Mouse (Mus musculus): ENCODE measurements around the gene Lsamp.

Lsamp gene

DNA sequence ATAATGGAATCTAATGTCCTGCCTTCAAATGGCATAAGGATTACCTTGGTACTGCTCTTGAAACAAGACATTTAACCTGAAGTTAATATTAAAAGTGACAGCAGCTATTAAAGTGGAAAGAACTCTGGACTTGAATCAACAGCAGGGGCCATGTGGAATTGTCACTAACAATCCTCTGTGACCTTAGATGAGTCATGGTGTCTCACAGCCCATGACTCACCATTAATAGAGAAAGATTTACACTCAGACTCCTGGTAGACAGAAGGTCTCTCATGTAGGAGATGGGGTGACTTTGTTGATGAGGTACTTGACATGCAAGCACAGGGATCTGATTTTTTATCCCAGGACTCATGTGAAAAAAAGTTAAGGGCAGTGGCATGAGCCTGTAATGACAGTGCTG lies 701.4 kb downstream of the Lsamp start:
- no peak for DNase-seq (ENCODE audit: low spot score)

DNA sequence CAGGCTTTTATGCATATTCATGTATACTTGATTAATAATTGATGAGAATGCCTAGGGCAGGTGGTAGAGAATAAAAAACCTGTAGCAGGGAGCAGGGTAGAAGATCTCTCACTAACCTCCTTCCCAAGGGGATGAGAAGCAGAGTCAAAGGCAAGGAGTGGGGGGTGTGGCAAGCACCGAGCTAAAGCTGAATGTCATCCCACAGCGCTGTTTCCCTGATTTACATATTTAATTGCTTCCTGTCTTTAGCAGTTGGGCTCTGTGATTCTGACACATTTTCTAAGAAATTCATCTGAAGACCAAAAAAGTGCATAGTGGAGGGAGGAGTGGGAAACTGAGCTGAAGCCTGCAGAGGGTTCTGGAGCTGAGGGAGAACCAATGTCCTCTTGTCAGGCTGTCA lies 708.1 kb downstream of the Lsamp start:
- DNase-seq (ENCODE audit: low spot score), result no peak

DNA sequence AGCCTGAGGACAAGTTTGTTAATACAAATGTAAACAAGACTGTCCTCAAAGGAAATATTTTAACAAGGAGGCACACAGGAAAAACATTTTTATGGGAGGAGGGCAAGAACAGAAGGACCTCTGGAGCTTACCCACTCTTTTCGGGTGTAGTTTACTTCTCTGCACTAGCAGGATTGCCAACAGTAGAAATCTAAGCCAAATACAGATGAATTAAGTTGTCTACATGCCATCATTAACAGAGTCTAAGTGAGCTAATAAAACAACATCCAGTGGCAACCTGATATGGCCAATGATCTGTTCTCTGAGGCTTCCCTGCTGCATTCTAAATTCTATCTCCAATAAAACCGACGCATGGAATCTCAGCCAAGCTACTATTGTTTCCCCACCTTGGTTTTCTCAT lies 713.1 kb downstream of the Lsamp start:
- no peak for DNase-seq (ENCODE audit: low spot score)

DNA sequence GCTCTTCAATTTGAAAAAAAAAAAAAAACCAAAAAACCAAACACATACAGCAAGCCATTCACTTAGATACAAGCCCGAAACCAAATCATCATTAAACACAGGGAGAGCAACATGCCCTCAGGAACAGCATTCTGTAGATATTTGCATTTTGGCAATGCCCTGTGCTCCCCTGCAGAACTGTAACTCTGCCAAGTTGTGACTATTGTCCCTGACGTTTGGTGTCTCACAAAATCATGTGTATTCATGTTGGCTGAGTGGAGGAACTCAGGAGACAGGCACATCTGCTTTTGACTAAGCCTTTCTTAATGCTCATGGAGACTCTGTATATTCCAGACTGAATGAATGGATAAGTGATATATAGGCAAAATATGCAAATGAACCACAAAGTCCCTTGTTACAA lies 724.4 kb downstream of the Lsamp start:
- DNase-seq (ENCODE audit: low spot score), result no peak

DNA sequence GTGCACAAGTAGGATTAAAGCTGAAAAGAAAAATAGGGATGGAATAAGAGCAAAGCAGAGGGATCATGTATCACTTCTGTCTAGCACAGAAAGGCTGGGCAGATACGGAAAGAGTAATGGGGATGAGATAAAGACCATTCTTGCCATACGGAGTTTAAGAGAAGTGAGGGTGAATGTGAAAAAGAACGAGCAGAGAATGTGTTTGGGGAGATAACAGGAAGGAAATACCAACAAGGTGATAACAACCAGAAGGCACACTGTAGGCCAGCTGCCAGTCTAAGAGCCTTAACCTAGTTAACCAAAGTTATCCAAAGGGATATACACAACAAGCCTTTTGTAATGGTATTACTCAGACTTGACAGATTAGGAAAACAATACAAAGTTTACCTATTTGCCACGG lies 725.4 kb downstream of the Lsamp start:
- no peak for DNase-seq (ENCODE audit: low spot score)

DNA sequence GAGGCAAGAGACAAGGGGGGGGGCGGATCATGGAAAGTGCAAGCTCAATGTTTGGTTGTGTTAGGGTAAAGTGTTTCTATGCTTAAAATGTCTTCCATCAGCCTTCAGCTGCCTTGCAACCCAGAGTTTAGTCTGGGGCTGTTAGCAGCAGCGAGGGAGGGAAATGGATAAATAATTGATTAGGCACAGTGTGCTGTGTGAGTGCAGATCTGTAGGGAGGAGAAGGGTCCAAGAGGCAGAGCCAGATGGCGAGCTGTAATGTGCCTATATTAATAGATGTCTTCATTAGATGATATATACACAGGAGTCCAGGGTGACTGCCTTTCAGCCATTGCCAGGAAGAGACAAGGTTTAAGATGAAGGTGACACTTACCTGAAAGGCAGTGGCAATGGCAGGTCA lies 725.9 kb downstream of the Lsamp start:
- DNase-seq (ENCODE audit: low spot score), result no peak

DNA sequence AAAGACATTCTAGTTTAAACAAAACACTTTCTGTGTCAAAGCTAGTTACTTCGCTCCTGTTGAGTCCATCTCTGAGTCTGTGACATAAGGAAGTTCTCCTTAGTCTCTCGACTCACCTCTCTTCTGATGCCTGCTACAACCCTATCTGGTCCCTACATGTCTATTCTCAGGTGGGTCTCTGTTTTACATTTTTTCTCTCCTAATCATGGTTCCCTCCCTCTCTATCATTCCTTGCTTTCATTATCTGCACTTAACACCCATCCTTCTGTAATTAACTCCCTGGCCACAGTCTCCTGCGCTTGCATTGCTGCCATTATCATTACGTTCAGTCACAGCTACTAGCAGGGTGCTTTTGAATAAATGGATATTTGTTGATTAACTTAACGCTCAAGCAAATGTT lies 726.3 kb downstream of the Lsamp start:
- no peak for DNase-seq (ENCODE audit: low spot score)

DNA sequence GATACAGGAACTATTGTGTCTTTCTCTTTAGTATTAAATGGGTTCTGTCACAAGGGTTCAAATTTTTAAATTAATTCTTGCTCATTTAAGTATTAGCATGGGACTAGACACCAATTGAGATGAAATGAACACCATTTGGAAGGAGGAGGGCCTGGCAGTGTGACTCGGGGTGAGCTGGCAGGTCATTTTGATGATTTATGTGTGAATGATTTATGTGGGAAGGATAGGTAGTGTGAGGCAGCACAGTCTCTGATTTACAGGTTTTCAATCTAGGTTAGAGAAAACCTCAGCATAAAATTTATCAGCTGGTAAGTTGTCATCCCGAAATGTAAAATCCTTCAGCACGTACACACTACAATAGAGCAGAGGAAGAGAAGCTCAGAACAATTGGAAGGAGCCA lies 729.6 kb downstream of the Lsamp start:
- no peak for DNase-seq (ENCODE audit: low spot score)

DNA sequence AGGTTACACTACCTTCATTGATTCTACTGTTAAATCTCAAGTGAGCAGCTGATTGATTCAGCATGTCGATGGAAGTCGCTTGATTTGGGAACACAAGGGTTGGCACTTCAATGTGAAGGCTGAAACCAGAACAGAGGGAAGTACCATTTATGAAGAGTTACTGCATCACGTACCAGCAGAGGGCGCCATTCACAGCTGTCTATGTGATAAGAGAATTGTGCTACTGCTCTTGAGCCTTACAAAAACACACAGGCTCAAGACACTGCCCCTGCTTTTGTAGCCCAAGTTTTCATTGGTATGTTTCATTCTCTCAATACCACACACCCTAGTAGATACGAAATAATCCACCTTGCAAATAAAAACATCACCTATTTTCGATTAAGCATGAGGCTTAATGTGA lies 754.9 kb downstream of the Lsamp start:
- peak; percentile 87 for DNase-seq (ENCODE audit: low spot score)

DNA sequence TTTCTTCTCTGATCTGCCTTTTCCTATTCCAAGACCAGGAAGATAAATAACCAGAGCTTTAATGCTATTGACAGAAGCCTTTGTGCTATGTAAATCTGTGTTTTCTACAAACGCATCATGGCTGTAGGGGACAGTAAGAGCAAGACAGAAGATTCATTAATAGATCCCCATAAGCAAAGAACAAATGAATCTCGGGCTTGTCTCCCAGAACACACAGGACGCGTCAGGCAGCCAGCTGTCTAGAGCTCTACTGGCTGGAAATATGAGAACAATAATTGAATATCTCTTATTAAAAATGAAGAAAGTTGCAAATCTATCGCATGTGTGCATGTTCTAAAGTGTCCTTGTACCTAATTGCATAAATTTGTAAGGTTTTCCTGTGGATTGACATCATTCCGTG lies 755.6 kb downstream of the Lsamp start:
- DNase-seq (ENCODE audit: low spot score), result no peak

DNA sequence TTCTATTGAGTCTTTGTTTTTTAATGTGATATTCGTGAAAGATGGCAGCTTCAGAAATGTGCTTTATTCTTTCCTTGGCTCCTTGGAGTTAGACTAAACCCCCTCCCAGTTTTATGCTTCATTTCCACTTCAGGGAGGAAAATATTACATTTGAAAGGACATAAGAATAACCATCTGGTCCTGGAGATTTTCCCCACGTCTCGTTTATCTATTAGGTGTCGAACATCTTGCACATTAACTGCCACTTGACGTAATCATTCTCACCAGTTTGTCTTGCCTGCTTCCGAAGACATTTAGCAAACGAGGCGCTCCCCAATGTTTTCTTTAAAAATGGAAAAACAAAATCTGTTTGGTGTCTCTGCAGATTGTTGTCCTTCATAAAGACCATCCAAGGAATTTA lies 756.1 kb downstream of the Lsamp start:
- DNase-seq (ENCODE audit: low spot score), result no peak

DNA sequence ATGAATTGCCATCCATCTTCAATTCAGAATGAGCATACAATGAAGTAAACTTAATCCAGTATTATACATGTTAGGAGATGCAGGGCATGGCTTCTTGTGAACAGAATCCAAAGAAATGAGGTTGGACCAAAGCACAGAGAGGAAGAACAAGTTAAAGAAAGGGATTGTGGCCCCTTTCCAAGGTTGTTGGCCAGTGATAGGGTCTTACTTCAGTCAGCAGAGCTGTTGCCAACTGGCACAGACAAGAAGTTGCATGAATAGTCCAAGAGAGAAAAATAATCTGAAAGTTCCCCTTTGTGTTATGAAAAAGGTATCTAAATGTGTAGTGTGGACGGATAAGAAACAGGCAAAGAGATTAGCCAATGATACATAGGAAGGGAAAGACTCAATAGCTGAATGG lies 843.0 kb downstream of the Lsamp start:
- DNase-seq (ENCODE audit: low spot score), result no peak

DNA sequence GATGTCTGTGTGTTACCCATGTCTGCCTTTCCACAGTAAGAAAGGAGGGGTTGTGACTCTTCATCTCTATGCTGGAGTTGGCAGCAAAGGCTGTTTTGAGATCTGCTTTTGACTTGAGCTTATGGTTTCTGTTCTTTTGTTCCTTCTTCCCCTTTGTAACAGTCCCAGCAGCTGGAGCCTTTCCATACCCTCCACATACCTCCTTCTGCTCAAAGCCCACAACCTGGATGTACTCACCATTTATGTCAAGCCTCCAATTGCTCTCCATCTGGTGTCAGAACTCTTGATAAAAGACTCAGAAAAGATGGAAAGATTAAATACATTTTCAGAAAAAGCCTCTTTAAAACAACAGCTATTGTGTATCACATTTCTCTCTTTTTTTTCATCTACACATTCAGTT lies 847.4 kb downstream of the Lsamp start:
- DNase-seq (ENCODE audit: low spot score), result no peak

DNA sequence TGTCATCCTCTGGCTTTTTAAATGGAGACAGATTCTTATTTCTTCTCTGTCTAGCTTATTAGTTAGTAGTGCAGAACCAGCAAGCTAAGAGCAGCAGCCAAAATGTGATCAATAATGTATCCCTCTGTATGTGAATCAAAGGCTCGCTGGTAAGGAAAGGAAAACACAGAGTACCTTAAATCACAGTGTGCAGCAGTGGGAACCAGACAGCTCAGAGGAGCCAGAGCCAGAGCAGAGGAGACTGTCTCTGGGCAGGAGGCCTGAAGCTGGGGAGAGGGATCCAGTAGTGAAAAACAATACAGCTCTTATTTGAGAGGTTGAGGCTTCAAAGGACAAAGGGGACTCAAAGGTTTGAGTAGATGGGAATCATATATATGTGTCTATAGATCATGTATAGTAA lies 857.6 kb downstream of the Lsamp start:
- no peak for DNase-seq (ENCODE audit: low spot score)

DNA sequence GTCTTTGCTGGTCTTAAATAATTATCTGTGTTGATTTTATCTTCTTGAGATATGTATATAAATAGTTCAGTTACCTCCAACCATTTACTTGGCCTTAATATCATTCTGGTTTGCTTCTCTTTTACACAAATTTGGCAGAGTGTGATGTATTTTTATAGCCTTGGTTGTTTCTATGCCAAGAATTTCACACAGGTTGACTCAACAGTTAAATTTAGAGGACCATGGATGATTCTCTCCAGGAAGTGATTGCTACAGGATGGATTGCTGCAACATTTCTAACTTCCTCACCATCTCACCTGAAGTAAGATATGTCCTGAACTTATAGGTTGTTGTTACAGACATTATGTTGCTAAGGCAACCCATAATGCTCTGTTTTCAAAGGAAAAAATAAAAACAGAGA lies 882.6 kb downstream of the Lsamp start:
- DNase-seq (ENCODE audit: low spot score), result no peak

DNA sequence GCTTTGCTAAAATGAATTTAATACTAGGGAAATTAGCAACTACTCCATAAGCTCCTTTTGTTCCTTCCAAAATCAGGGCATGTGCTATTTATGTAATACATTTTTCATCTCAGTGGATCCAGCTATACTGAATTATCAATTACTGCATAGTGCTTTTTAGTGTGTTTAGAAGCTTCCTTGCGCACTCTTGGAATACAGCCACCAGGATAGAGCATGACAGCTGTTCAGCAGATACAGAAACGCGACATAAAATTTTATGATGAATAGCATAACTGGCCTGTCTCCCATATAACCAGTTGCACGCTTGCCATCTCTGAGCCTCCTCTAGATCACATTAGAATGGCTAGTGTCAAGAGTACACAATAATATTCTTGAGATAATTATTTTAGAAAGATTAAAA lies 894.1 kb downstream of the Lsamp start:
- DNase-seq (ENCODE audit: low spot score), result no peak

DNA sequence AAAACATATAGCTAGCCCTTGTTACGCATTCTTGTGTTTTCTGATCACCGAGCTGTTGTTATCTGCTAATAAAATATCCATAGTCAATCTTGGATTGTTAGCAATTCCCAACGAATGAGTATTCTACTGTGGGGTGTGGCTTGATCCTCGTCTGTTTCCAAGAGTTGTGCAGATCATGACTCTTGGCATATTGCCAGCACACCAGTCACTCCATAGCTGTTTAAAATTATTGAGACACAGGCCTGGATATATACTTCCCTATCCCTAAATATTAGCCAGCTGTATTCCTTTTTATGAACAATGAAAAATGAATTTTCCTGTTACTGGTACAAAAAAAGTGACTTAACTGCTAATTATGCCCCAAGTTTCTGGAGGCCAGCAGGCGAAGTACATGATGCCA lies 897.8 kb downstream of the Lsamp start:
- DNase-seq (ENCODE audit: low spot score), result no peak

DNA sequence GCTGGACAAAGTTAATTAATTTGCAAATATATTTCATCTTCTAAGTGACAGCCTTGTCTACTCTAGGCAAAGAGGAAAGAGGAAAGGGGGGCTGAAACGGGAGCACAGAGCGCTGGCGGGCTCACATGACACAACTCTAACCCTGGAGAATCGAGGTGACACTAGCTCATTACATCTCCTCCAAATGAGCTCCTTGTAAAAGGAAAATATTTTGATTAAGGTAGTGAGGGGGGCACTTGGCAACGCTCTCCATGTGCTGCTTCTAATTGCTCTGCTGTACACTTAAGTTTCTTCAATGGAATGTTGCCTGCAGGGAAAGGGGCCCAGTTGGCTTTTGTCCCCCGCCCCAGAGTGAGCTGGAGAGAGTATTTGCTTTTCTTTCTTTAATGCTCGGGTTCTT lies 907.2 kb downstream of the Lsamp start:
- no peak for DNase-seq (ENCODE audit: low spot score)

DNA sequence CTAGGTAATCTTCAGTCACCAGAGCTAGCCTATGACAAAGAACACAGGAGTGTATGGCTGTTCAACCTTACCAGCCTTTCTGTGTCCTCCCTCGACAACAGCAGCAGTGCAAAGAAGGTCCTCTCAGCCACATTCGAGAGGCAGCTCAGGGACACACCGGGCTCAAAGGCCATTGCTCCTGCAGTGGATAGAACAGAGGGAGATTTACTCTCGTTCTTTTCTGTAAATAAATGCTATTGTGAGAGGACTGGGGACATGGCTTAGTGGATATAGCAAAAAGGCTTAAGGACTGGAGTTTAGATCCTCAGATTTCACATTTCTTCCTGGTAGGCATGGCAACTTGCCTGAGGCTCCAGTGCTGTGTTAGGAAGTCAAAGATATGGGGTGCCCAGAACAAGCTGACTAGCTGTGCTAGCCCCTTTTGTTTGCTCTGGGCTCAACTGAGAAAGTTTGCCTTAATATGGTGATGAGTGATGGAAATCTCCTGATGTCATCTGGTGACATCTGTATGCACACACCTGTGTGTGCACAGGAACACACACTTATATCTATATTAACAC lies 913.7 kb downstream of the Lsamp start:
- DNase-seq (ENCODE audit: low spot score), result no peak

DNA sequence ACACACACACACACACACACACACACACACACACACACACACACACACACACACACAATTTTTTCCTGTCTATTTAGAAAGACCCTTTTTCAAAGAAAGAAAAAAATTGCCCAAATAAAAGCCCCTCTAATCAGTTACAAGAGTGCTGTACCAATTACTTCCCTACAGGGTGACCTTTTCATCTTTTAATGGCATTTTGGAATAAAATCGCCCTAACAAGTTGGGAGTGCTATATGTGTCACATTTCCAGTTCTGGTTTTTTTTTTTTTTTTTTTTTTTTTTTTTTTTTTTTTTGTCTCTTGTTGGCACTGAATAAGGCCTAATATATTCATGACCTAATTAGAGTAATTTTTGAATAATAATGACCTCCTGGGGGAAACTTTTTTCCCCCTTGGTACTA lies 923.7 kb downstream of the Lsamp start:
- no peak for DNase-seq (ENCODE audit: low spot score)

DNA sequence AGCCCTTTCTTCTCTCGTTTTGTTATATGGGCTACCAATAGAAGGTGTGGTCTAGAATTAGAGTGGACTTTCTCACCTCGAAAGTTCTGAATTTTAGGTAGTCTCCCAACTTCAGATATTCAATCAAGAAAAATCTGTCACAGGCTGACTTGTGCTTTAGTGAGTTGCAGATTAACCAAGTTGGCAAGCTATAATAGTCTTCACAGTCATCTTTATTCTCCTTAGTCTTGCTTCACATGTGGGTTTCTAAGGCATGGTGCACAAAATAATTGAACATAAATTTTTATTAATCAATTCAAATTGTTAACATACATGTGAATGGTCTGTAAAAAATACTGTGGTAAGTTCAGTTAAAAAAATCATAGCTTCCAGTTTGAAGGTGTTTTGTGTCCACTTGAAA lies 930.0 kb downstream of the Lsamp start:
- DNase-seq (ENCODE audit: low spot score), result no peak

DNA sequence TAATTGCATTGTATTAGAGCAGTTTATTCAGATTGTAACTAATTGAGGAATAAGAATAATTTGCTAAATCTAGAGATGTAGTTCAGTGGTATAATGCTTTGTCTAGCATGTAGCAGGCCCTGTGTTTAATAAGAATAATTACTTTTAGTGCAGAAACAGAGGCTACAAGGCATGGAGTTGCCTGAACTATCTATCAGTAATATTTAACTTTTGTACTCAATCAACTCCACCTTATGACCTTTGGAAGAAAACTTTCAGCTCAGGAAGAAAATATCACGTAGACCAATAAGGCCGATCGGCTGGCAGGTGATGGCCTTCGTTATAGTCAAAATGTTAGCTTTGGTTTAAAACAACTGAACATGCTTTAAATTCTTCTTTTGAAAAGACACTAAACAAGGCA lies 946.4 kb downstream of the Lsamp start:
- DNase-seq (ENCODE audit: low spot score), result no peak

DNA sequence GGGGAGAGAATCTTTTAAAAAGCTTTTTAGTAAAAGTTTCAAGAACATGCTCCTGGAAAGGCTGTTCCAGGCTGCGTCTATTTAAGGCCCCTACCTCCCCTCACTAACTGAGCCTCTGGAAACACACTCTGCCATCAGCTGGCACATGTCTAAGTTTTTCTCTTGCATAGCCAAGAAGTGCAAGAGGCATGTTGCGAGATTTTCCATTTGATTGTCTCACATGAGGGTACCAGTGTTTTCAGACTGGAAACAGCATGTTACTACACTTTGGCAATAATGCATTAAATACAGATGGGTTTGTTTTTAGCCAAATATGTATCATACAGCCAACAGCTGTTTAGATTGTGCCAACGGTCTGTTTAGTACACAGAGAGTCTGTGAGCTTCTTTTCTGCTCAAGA lies 958.1 kb downstream of the Lsamp start:
- no peak for DNase-seq (ENCODE audit: low spot score)

DNA sequence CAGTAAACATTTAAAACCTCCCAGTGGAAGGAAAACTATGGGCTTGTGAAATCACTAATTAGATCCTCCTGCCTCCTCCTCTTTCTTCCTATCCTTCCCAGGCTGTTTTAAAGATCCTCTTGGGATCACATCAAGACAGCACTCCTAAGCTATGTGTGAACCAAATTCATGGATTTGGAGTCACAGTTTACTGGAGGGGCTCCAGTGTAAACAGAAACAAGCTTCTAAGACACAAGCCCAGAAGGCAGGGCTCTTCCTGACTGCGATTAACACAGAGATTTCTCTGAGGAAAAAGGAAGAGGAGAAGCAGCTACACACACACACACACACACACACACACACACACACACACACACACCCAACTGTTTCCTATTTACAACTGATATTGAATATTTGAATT lies 961.7 kb downstream of the Lsamp start:
- DNase-seq (ENCODE audit: low spot score), result no peak

DNA sequence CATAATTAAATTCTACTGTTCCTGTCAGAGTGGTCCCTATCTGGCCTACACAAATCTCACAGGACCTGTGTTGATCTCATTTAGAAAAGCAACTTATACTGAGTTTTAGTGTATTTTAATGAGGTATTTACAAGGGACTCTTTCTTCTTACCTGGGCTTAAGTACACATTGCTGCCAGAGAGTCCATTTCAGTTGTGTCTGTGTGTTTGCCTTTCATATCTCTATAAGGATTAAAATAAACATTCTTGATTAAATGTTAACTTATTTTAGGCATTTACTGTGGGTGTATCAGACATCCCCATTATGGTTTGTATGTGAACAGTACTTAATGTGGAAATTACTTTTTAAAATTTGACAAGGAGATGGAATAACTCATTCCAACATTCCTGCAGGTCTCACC lies 963.9 kb downstream of the Lsamp start:
- no peak for DNase-seq (ENCODE audit: low spot score)

Measured in testis, postnatal 10 days (tissue).